Mouse (Mus musculus) activated CD4-positive, CD25-positive, alpha-beta regulatory T cell, adult 9 weeks (primary cell): ENCODE data around the gene Pla2g4c. TPM values are rescaled to one million over a fixed set of nuclear protein-coding genes. Genes with fewer than 3 reads are reported as not detected.

ENCODE experiments used
- polyA plus RNA-seq: library from polyadenylated mRNA; unstranded; fragments of 100-300 nt; shearing (Covaris generic); gene quantifications from one replicate; pipeline ENCODE4 v1.2.1, GENCODE M21; 2017

Pla2g4c gene
- polyA plus RNA-seq, result 0.11 TPM

DNA sequence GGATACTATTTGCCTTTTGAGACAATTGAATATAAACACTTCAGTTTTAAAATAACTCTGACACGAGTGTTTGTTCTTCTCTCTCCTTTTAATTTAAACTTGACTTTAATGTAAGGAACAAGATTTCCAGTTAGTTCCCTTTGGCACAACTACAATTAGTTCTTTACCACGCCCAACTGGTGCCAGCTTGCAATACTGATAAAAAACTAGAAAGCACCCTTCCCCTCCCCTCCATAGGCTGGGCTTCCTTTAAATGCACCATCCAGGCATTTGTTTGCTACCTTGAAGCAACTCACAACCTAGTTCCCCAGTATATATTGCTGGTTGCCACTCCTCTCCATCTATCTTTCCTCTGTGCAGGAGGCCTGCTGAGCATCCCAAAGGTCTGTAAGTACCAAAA, at the start of gene Pla2g4c:
TSS of gene Pla2g4c (plus strand) at position 340 of the 400 bp plus-strand sequence.

DNA sequence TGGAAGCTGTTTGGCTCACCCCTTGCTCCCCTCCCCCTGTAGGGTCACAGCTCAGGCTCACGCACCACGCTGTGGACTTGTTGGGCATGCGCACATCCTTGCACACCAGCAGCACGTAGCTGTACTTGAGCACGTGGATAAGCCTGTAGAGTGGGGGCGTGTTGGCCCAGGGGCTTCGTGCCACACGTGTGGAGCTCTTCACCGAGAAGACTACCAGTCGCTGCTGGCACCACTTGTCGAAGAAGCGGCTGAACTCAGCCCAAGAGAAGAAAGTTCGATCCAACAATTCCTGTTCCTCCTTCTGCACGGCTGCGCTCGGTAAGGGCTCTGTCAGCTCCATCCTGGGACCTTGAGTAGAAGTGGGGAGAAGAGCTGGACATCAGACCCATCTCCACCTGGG, 47.4 kb upstream of the Pla2g4c start, which contains the start of gene Lig1:
TSS of gene Lig1 (plus strand) at position 203 of the 400 bp plus-strand sequence.

GRCm38 (mm10) chr7:13278308-13278891, 46.1 kb upstream of the Pla2g4c start, which contains the start of gene Zswim9:
Gene Zswim9 (minus strand): TSS chr7:13278721.

DNA sequence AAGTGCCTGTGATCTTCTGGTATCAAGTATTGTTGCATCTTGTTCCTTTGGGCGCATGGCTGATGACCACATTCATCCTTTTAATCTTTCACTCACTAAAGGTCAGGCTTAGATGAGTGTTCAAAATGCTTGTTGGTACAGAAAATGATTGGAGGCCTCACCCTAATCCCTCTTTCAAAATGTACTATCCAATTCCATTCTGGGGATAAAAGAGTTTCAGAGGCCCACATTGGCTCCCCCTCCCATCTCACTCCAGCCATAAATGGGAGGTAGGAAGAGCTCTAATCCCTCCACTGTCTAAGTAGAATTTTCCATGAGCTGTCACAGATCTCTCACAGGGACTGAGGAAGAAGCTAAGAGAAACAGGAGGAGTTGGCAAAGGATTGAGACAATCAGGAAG, 73.4 kb downstream of the Pla2g4c start, which contains the start of gene Cabp5:
TSS of gene Cabp5 (plus strand) at position 301 of the 400 bp plus-strand sequence.

Other genes with a start within 250 kb of the Pla2g4c start
- gene Vmn1r85, start 229.5 kb upstream of the Pla2g4c start, polyA plus RNA-seq, result not detected
- gene Vmn1r86, start 204.7 kb upstream of the Pla2g4c start, polyA plus RNA-seq, result not detected
- not detected for gene Vmn1r87, start 184.5 kb upstream of the Pla2g4c start, polyA plus RNA-seq
- gene Vmn1r88, start 165.1 kb upstream of the Pla2g4c start, polyA plus RNA-seq, result not detected
- gene Vmn1r89, start 111.6 kb upstream of the Pla2g4c start, polyA plus RNA-seq, result not detected
- gene Lig1, start 47.4 kb upstream of the Pla2g4c start, polyA plus RNA-seq, result 30.0 TPM
- gene Zswim9, start 45.9 kb upstream of the Pla2g4c start, polyA plus RNA-seq, result 5.3 TPM
- gene Cabp5, start 73.5 kb downstream of the Pla2g4c start, polyA plus RNA-seq, result not detected
- not detected for gene Bsph1, start 126.2 kb downstream of the Pla2g4c start, polyA plus RNA-seq
- gene Bsph2, start 246.4 kb downstream of the Pla2g4c start, polyA plus RNA-seq, result not detected